Mouse (Mus musculus) neural tube, embryonic 11.5 days (tissue): ENCODE measurements around the gene Efna3. TPM values are rescaled to one million over a fixed set of nuclear protein-coding genes. Genes with fewer than 3 reads are reported as not detected.

Source experiments
- ATAC-seq: fragments of 200-750 bp; cut with Nextera tagmentation; 2 replicates; pipeline ENCODE4 v1.8.0; 2017; ENCODE audit warnings: moderate number of reproducible peaks, mild to moderate bottlenecking, moderate TSS enrichment, moderate library complexity; ENCODE audit not compliant: insufficient read depth, low FRiP score, low TSS enrichment
- DNase-seq: peaks from one replicate; pipeline ENCODE4 v3.0.0-alpha.2; 2015; ENCODE audit warnings: low spot score
- H3K27ac ChIP-seq: fragments of 300-500 bp; sonication (generic); 2 replicates; pipeline ENCODE4 v1.5.1; 2014; ENCODE audit warnings: low read depth, mild to moderate bottlenecking, low read length
- H3K27me3 ChIP-seq: fragments of 300-500 bp; sonication (generic); 2 replicates; pipeline ENCODE4 v1.6.1; 2014; ENCODE audit warnings: mild to moderate bottlenecking, low read length, mixed read lengths; ENCODE audit not compliant: control insufficient read depth, insufficient read depth
- H3K36me3 ChIP-seq: fragments of 300-500 bp; sonication (generic); 2 replicates; pipeline ENCODE4 v1.6.1; 2014; ENCODE audit warnings: mild to moderate bottlenecking, low read length, moderate library complexity, mixed read lengths; ENCODE audit not compliant: control insufficient read depth, insufficient read depth
- H3K4me1 ChIP-seq: fragments of 300-500 bp; sonication (generic); 2 replicates; pipeline ENCODE4 v1.6.1; 2014; ENCODE audit warnings: low read length, mixed read lengths; ENCODE audit not compliant: control insufficient read depth, insufficient read depth
- H3K4me2 ChIP-seq: fragments of 300-500 bp; sonication (generic); 2 replicates; pipeline ENCODE4 v1.6.1; 2014; ENCODE audit warnings: low read depth, mild to moderate bottlenecking, moderate library complexity
- H3K4me3 ChIP-seq: fragments of 300-500 bp; sonication (generic); 2 replicates; pipeline ENCODE4 v1.5.1; 2014; ENCODE audit warnings: low read depth, low read length
- H3K9ac ChIP-seq: fragments of 300-500 bp; sonication (generic); 2 replicates; pipeline ENCODE4 v1.6.1; 2014; ENCODE audit warnings: mild to moderate bottlenecking, low read length
- H3K9me3 ChIP-seq: fragments of 300-500 bp; sonication (generic); 2 replicates; pipeline ENCODE4 v1.6.1; 2016; ENCODE audit warnings: low read length; ENCODE audit not compliant: control insufficient read depth
- WGBS: fragments of 180-500 bp; shearing (Covaris S2); extraction: QIAGEN DNeasy Blood & Tissue Kit; methylation state at CpG from one replicate; pipeline ENCODE4 v1.1.7; 2014; 5-methylcytosine and 5-hydroxymethylcytosine counted together
- polyA plus RNA-seq: library from polyadenylated mRNA; unstranded; fragments of >200 nt; fragmentation: Nextera tagmentation; extraction: Ambion mirVana; gene quantifications from 2 replicates; pipeline ENCODE4 v1.2.1, GENCODE M21; 2014

The Efna3 gene
- polyA plus RNA-seq, 1 experiment from 2014 or later = 36.5 TPM

DNA sequence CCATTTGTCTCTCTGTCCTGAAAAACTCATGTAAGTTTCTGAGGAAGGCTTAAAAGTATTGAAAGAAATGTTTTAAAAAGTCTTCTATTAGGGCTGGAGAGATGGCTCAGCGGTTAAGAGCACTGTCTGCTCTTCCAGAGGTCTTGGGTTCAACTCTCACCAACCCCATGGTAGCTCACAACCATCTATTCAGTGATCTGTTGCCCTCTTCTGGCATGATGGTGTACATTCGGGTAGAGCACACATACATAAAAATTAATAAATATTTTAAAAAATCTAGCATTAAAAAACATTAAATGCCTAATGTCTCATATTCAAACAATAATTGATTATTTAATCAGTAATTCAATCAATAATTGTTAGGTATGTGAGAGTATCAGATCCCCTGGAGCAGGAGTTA, 22.3 kb downstream of the Efna3 start:
- Histone ChIP-seq H3K9me3 (no peaks in the 10 kb centered on the region), H3K27me3 (no peaks in the 10 kb centered on the region), H3K27ac (no peak overlapping the region), H3K4me3 (no peak overlapping the region), H3K4me1 (no peaks in the 10 kb centered on the region), H3K4me2 (no peak overlapping the region), H3K36me3 (no peaks in the 10 kb centered on the region), H3K9ac (no peak overlapping the region)
- ATAC-seq (no peak), DNase-seq (no peak)
- WGBS = 61% methylated on average over 2 of the region's 2 CpGs

DNA sequence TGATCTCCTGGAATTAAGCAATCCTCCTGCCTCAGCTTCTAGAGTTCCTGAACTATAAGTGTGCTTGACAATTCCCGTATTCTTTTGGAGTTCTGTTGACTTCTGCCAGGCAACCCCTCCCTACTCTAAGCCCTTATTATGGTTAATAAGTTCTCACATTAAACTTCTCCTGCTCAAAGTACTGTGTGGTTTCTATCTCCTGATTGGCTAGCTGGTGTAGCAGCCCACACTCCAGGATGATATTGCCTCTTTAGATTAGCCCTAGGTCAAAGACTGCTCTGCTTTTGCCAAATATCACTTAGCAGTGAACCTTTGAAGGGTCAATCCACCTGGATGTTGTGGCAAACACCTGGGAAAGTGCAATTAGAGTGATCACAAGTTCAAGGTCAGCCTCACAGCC, 22.7 kb downstream of the Efna3 start:
- no peak overlapping the region for H3K4me3 ChIP-seq
- H3K36me3 ChIP-seq = no peaks in the 10 kb centered on the region
- no peaks in the 10 kb centered on the region for H3K4me1 ChIP-seq
- no peak overlapping the region for H3K27ac ChIP-seq
- no peaks in the 10 kb centered on the region for H3K9me3 ChIP-seq
- no peaks in the 10 kb centered on the region for H3K27me3 ChIP-seq
- 65% methylated on average over 1 of the region's 1 CpGs for WGBS
- H3K9ac ChIP-seq = no peak overlapping the region
- DNase-seq (no peak), ATAC-seq (no peak)
- no peak overlapping the region for H3K4me2 ChIP-seq

DNA sequence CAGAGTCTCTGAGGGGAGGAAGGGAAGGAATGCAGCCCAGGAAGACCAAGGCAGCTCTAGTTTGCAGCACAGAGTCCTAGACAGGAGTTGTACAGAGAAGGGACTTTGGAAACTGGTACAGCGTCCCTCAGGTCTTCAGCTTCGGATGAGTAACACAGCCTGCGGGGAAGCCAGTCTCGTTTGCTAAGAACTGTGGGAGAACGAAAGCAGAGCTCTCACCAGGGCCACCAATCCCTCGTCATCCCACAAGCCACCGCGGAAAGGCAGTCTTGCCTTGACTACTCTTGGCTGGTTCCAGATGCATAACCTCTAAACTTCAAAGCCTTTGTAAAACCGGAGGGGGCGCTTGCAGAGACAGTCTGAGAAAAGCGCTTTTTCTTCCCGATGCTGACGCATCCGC, 23.3 kb downstream of the Efna3 start:
- Histone ChIP-seq H3K4me1 (no peaks in the 10 kb centered on the region), H3K9me3 (no peaks in the 10 kb centered on the region), H3K36me3 (no peaks in the 10 kb centered on the region), H3K4me3 (no peak overlapping the region), H3K9ac (no peak overlapping the region), H3K27ac (no peak overlapping the region), H3K4me2 (peak overlapping the region; percentile 35), H3K27me3 (no peaks in the 10 kb centered on the region)
- ATAC-seq = no peak
- DNase-seq = peak; percentile 40
- WGBS = 3% methylated on average over 14 of the region's 14 CpGs

DNA sequence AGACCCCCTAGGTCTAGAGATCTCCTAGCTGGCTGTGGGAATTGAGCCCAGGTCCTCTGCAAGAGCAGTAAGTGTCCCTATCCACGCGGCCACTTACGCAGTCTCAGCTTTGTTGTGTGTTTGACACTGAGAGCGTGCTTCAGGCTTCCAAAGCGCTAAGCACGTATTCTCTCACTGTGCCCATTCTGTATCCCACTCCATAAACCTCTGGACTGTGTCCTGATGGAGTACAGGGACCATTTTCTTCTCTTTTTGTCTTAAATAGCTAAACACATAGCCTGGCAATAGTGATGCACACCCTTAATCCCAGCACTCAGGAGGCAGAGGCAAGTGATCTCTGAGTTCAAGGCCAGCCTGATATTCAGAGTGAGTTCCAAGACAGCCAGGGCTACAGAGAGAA, 23.9 kb downstream of the Efna3 start:
- Histone ChIP-seq H3K36me3 (no peaks in the 10 kb centered on the region), H3K4me2 (no peak overlapping the region; the same call in 1 of the 2 replicates), H3K27me3 (no peaks in the 10 kb centered on the region), H3K9ac (no peak overlapping the region), H3K9me3 (no peaks in the 10 kb centered on the region), H3K4me1 (no peaks in the 10 kb centered on the region), H3K4me3 (no peak overlapping the region), H3K27ac (no peak overlapping the region)
- DNase-seq (no peak), ATAC-seq (no peak)
- 82% methylated on average over 6 of the region's 6 CpGs for WGBS

DNA sequence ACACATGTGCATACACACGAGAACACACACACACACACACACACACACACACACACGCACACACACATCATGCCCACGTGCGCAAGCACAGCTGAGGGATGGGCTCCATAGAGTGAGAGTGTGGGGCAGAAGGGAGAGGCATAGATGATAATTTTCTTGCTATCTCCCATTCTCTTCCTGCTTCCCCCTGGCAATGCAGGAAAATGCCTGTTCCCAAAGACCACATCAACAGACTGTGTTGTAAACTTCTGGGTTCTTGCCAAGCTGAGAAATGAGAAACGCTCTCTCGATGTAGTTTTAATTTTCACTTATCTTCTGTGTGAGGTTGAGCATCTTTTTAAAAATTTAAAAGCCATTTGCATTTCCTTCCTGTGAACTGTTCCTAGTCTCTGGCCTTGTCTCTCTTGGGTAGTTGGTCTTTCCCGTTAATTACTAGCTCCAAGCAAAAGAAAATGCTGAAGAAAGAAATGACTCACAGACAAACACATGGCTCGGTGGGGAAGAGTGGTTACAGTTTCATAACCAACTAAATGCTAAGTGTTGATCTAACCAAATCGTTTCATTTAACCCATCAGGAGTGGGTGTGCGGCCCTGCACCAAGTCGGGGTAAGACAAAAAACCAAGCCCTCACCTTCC, 25.9 kb downstream of the Efna3 start:
- no peak overlapping the region for H3K4me2 ChIP-seq
- no peak overlapping the region for H3K4me3 ChIP-seq
- H3K36me3 ChIP-seq = no peaks in the 10 kb centered on the region
- H3K9me3 ChIP-seq = no peaks in the 10 kb centered on the region
- H3K27me3 ChIP-seq = no peaks in the 10 kb centered on the region
- DNase-seq (no peak), ATAC-seq (no peak)
- no peak overlapping the region for H3K27ac ChIP-seq
- no peaks in the 10 kb centered on the region for H3K4me1 ChIP-seq
- WGBS = 91% methylated on average over 11 of the region's 11 CpGs
- no peak overlapping the region for H3K9ac ChIP-seq

DNA sequence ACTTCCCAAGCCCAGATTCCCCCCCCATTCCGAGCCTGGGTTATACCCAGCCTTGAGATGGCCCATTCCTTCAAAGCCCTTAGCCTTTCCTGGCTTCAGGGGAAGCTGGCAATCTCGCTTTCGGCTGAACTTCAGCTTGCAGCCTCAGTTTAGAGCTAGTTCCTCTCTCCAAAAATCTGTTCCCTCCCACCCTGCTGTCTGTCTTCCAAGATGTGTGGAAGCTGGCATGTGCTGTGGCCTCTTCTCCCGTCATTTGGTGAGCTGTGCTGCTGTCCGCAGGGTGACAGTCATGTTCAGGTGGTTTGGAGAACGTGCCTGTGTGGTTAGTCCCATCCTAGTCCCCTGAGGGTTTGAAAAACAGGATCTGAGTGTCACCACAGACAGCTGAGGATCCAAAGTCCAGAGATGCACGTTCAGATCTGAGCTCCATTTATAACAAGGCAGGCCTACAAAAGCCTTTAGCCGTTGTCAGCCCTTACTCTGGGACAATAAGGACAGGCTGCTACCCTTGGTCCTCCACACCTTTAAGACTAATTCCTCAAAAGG, 27.0 kb downstream of the Efna3 start:
- no peaks in the 10 kb centered on the region for H3K4me1 ChIP-seq
- no peaks in the 10 kb centered on the region for H3K27me3 ChIP-seq
- WGBS = 85% methylated on average over 8 of the region's 8 CpGs
- no peaks in the 10 kb centered on the region for H3K36me3 ChIP-seq
- H3K9me3 ChIP-seq = no peaks in the 10 kb centered on the region
- H3K9ac ChIP-seq = no peak overlapping the region
- no peak for ATAC-seq
- no peak overlapping the region for H3K27ac ChIP-seq
- no peak overlapping the region for H3K4me2 ChIP-seq
- no peak for DNase-seq
- no peak overlapping the region for H3K4me3 ChIP-seq

DNA sequence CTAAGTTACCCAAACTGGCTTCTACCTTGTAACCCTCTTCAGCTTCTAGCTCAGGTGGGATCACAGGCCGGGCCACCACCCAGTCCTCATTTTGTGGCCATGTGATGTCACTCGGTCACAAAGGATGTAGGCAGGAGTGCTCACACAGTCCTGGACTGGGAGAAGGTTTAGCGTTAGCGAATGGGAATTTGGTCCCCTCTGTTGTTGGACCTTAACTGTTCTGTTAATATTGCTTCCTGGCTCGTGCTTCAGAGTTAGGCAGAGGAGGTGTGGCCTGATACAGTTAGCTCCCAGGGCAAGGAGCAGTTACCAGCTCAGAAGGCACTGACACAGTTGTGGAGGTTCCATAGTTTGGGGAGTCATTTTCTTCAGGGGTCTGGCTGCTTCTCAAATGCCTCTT, 28.6 kb downstream of the Efna3 start:
- Histone ChIP-seq H3K27me3 (no peaks in the 10 kb centered on the region), H3K4me2 (no peak overlapping the region), H3K27ac (no peak overlapping the region), H3K9ac (no peak overlapping the region), H3K36me3 (no peaks in the 10 kb centered on the region), H3K4me1 (no peaks in the 10 kb centered on the region), H3K9me3 (no peaks in the 10 kb centered on the region), H3K4me3 (no peak overlapping the region)
- ATAC-seq (no peak), DNase-seq (no peak)
- 77% methylated on average over 5 of the region's 5 CpGs for WGBS

DNA sequence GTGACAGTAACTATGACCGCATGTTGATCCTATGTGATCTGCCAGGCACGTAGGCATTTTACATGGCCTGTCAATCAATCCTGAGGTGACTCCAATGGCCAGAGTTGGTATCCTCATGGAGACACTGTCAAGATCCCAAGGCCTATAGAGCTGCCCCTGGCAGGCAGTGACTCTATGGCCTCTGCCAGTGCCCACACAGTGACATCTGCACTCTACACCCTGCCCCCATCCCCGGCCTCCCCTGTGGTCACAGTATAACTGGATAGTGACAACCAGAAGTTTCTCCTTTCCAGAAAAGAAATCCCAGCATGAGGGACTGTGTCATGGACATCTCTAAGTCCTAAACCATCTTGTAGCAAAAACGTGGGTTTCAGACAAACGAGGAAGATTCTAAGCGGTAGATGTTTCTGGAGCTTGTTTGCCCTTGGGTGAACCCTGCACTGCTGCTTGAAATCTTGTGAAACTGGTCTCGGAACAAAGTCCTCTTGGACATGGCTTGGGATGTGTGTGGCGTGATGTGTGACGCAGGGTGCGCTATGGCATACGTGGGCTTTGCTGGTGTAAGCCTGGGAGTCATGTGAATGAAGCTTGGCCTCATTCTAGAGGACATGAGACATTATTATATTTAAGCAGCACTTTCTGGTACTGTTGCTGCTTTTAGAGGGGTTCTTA, 29.4 kb downstream of the Efna3 start:
- ATAC-seq (no peak), DNase-seq (no peak)
- no peak overlapping the region for H3K9ac ChIP-seq
- 88% methylated on average over 11 of the region's 11 CpGs for WGBS
- H3K4me3 ChIP-seq = no peak overlapping the region
- no peak overlapping the region for H3K27ac ChIP-seq
- H3K4me1 ChIP-seq = no peaks in the 10 kb centered on the region
- H3K36me3 ChIP-seq = no peaks in the 10 kb centered on the region
- H3K27me3 ChIP-seq = no peaks in the 10 kb centered on the region
- H3K4me2 ChIP-seq = no peak overlapping the region
- H3K9me3 ChIP-seq = no peaks in the 10 kb centered on the region

DNA sequence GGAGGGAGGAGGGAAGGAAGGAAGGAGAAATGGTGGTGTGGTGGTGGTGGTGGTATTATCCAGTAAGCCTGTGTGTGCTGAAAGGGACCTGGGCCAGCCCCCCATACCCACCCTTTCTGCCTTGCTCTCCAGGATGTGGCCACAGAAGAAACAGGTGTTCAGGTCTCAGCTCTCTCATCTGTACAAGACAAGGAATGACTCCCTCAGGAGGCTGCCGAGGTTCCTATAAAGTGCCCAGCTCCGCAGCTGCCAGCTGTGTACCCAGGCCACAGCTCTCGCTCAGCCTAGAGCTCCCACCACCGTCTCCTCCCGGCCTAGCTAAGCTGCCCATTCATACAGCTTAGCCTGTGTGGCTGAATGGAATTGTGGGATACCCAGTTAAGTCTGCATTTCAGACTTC, 30.5 kb downstream of the Efna3 start:
- no peak overlapping the region for H3K9ac ChIP-seq
- no peak overlapping the region for H3K27ac ChIP-seq
- ATAC-seq = no peak
- H3K9me3 ChIP-seq = no peaks in the 10 kb centered on the region
- H3K4me2 ChIP-seq = no peak overlapping the region
- H3K4me1 ChIP-seq = no peaks in the 10 kb centered on the region
- H3K27me3 ChIP-seq = no peaks in the 10 kb centered on the region
- H3K4me3 ChIP-seq = no peak overlapping the region
- no peaks in the 10 kb centered on the region for H3K36me3 ChIP-seq
- no peak for DNase-seq
- 79% methylated on average over 5 of the region's 5 CpGs for WGBS
